Mouse (Mus musculus) ES-E14 (cell line): ENCODE data around the gene Olfr93.

ENCODE experiments used
- CHD2 ChIP-seq: IDR thresholded peaks from 2 replicates; pipeline ENCODE4 v1.6.1; 2014; ENCODE audit warnings: mild to moderate bottlenecking, low read depth, low read length, inconsistent platforms
- HCFC1 ChIP-seq: IDR thresholded peaks from 2 replicates; pipeline ENCODE4 v1.6.1; 2012; ENCODE audit warnings: low read length, inconsistent platforms, borderline replicate concordance; ENCODE audit not compliant: insufficient read depth
- MAFK ChIP-seq: IDR thresholded peaks from 2 replicates; pipeline ENCODE4 v1.6.1; 2014; ENCODE audit warnings: mild to moderate bottlenecking, low read depth, low read length, inconsistent platforms; ENCODE audit not compliant: insufficient read depth
- ZC3H11A ChIP-seq: IDR thresholded peaks from 2 replicates; pipeline ENCODE4 v1.6.1; 2012; ENCODE audit warnings: low read depth, mild to moderate bottlenecking, inconsistent platforms, low read length, borderline replicate concordance
- ZNF384 ChIP-seq: IDR thresholded peaks from 2 replicates; pipeline ENCODE4 v1.6.1; 2012; ENCODE audit warnings: low read depth, low read length, inconsistent platforms

DNA sequence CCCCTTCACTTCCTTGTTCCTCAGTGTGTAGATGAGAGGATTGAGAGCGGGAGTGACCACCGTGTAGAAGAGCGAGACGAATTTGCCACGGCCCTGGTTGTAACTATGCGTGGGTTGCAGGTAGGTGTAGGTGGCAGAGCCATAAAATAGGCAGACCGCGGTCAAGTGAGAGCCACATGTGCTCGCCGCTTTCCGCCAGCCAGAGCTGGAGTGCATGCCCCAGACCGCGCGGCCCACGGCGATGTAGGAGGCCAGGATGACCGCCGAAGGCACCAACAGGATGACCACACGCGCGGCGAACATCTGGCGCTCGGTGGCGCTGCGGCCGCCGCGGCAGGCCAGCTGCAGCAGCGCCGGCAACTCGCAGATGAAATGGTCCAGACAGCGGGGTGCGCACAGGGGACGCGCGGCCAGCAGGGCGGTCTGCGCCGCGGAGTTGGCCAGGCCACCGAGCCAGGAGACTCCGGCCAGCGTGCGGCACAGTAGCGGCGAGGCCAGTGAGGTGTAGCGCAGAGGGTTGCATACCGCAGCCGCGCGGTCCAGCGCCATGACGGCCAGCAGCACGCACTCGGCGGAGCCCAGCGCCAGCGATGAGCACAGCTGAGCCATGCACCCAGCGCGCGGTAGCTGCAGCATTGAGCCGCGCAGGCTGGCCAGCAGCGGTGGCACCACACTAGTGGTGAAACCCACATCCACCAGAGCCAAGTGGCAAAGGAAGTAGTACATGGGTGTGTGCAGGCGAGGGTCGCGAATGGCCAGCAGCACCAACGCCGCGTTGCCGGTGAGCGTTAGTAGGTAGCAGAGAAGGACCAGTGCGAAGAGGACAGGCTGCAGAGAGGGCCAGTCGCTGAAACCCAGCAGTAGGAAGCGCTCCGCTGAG, 35.8 kb upstream of the Olfr93 start:
- no peak for TF ChIP-seq ZC3H11A
- no peak for TF ChIP-seq HCFC1
- no peak for TF ChIP-seq MAFK
- no peak for TF ChIP-seq CHD2
- no peak for TF ChIP-seq ZNF384
